Mouse (Mus musculus): Measurements from ENCODE around the gene Nrp1. TPM values are rescaled to one million over a fixed set of nuclear protein-coding genes. Genes with fewer than 3 reads are reported as not detected.

The Nrp1 gene
- polyA plus RNA-seq, 1 experiment from 2014 or later: 151 TPM

DNA sequence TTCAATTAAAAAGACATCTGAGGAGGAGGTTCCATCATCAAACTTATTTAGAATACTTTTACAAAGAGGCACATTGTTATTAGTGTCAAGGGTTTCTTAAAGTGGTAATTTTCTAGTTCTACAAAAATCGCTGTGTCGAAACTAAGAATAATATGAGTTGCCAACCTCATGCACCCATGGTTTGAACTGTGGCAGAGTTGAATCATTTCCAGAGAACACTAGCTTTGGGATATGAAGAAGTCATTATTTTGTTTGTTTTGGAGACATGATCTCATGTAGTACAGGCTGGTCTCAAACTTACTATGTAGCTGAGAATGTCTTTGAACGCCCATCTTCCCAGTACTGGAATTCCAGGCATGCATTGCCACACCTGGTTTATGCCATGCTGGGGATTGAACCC, 68.7 kb downstream of the Nrp1 start:
- Histone ChIP-seq H3K4me3 (no peak overlapping the region), H3K27ac (replicated peaks) (no peak overlapping the region), H3K4me1 (replicated peaks) (peaks cover 6% of the 10 kb centered on the region; the same call in 1 of the 2 replicates), H3K36me3 (peaks cover 32% of the 10 kb centered on the region), H3K27me3 (no peaks in the 10 kb centered on the region), H3K9ac (no peak overlapping the region), H3K9me3 (no peaks in the 10 kb centered on the region), H3K4me2 (no peak overlapping the region)
- 94% methylated on average over 3 of the region's 3 CpGs for WGBS
- no peak for ATAC-seq (ENCODE audit: low read depth)

DNA sequence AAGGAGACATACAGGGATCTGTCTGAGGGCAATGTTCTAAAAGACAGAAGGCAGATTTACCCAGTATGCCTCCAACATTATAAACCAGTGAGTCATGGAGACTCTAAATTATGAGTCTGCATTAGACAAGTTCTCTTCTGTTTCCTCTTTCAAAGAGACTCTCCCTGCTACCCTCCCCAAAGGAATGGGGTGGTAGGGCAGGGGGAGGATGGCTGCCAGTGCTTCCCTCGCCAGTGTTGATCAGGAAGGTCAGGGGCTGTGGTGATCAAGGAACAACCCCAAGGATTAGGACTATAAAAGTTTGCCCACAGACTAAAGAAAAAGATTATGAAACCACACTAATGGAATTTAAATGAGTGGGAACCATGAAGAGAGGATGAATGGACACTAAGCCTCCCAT, 70.6 kb downstream of the Nrp1 start:
- H3K27ac ChIP-seq (replicated peaks): no peak overlapping the region
- ATAC-seq (ENCODE audit: low read depth): no peak
- no peaks in the 10 kb centered on the region for H3K27me3 ChIP-seq
- H3K4me2 ChIP-seq: no peak overlapping the region
- H3K9me3 ChIP-seq: no peaks in the 10 kb centered on the region
- WGBS: 55% methylated on average over 1 of the region's 1 CpGs
- H3K9ac ChIP-seq: no peak overlapping the region
- H3K4me1 ChIP-seq (replicated peaks): peaks cover 6% of the 10 kb centered on the region; the same call in 1 of the 2 replicates
- peaks cover 44% of the 10 kb centered on the region for H3K36me3 ChIP-seq
- no peak overlapping the region for H3K4me3 ChIP-seq

DNA sequence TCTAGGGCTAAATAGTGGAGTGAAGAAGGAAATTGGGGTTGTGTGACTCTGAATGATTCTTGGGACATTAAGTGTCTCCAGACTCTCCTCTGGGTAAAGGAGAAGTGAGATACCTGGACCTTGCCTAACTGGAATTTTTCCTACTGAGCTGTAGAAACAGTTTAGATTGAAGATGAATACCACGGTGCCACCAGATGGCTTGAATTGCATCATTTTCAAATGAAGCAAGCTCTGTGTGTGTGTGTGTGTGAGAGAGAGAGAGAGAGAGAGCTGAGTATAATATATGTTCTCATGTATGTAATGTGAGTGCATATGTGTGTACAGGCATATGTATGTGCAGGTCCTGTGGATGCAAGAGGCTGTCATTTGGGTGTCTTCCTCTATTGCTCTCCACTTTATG, 72.7 kb downstream of the Nrp1 start:
- Histone ChIP-seq H3K4me1 (replicated peaks) (peaks cover 9% of the 10 kb centered on the region; the same call in 1 of the 2 replicates), H3K9ac (no peak overlapping the region), H3K4me3 (no peak overlapping the region), H3K9me3 (no peaks in the 10 kb centered on the region), H3K27me3 (no peaks in the 10 kb centered on the region), H3K36me3 (peaks cover 57% of the 10 kb centered on the region), H3K27ac (replicated peaks) (no peak overlapping the region), H3K4me2 (no peak overlapping the region)
- WGBS: 85% methylated on average over 1 of the region's 1 CpGs
- ATAC-seq (ENCODE audit: low read depth): no peak

- peaks cover 62% of the 10 kb centered on the region for H3K36me3 ChIP-seq
- 83% methylated on average over 4 of the region's 4 CpGs for WGBS
- H3K27ac ChIP-seq (replicated peaks): no peak overlapping the region
- H3K9ac ChIP-seq: no peak overlapping the region
- H3K4me3 ChIP-seq: no peak overlapping the region
- H3K4me1 ChIP-seq (replicated peaks): peaks cover 46% of the 10 kb centered on the region
- H3K9me3 ChIP-seq: no peaks in the 10 kb centered on the region
- H3K27me3 ChIP-seq: no peaks in the 10 kb centered on the region
- no peak overlapping the region for H3K4me2 ChIP-seq
- ATAC-seq (ENCODE audit: low read depth): no peak
Measured at GRCm38 (mm10) chr8:128435749-128436148, 77.3 kb downstream of the Nrp1 start.

DNA sequence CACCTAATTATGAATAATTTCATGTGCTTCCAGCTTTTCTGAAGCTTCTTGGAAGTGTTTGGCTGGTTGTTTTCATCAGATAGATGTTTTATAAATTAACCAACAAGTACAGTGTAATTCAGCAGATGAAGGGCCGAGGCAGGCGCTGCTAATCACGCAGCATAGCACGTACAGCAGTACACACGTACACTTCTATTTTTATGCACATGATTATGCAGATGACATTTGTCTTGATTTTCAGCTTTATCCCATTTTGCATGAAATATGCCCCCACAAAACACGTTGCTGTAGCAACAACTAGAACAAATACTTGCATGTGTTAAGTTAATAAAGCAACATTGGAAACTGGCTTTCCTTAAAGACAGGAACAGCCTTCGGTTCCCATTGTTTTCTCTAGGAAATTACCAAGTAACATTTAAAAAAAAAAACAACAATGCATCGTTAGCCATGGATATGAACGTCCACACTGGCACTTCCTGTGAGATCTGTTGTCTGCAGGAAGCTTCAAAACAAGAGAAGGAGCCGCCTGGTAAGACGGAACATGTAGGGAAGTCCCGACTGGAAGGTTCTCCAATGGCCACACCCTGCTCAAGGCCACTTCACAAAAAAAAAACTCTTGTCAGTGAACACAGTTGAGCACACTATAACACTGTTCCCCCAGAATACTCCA, 78.9 kb downstream of the Nrp1 start:
- 78% methylated on average over 12 of the region's 12 CpGs for WGBS
- no peak for ATAC-seq (ENCODE audit: low read depth)
- H3K4me1 ChIP-seq (replicated peaks): peaks cover 61% of the 10 kb centered on the region
- peaks cover 54% of the 10 kb centered on the region for H3K36me3 ChIP-seq
- no peaks in the 10 kb centered on the region for H3K27me3 ChIP-seq
- no peaks in the 10 kb centered on the region for H3K9me3 ChIP-seq
- H3K27ac ChIP-seq (replicated peaks): peak overlapping the region; percentile 61
- H3K4me3 ChIP-seq: no peak overlapping the region
- H3K9ac ChIP-seq: no peak overlapping the region
- no peak overlapping the region for H3K4me2 ChIP-seq

DNA sequence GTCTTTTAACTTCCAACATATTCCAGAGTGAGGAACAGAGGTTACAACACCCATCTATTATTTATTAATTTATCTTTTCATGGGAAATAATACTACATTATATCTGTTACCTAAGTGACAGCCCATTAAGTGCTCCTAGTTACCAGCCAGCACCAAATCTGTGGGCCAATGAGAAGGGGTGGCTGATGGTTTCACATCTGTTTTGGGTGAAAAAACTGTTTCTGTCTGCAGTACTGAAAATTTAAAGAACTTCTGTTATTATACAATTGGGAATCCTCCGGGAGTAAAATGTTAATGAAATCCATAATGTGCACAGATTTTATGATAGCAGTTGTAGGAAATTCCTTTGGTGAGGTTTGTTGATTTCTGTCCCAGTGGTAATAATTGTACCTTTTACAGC, 83.0 kb downstream of the Nrp1 start:
- Histone ChIP-seq H3K9ac (no peak overlapping the region), H3K36me3 (peaks cover 34% of the 10 kb centered on the region), H3K4me2 (no peak overlapping the region), H3K4me1 (replicated peaks) (peaks cover 83% of the 10 kb centered on the region), H3K9me3 (no peaks in the 10 kb centered on the region), H3K27me3 (no peaks in the 10 kb centered on the region), H3K27ac (replicated peaks) (peak overlapping the region; percentile 68; the same call in 1 of the 2 replicates), H3K4me3 (no peak overlapping the region)
- 47% methylated on average over 1 of the region's 1 CpGs for whole genome bisulfite sequencing
- no peak for ATAC-seq (ENCODE audit: low read depth)

GRCm38 (mm10) chr8:128445596-128445995, 87.2 kb downstream of the Nrp1 start:
- H3K4me3 ChIP-seq: no peak overlapping the region
- no peak overlapping the region for H3K9ac ChIP-seq
- 33% methylated on average over 4 of the region's 4 CpGs for WGBS
- H3K27me3 ChIP-seq: no peaks in the 10 kb centered on the region
- H3K4me1 ChIP-seq (replicated peaks): peaks cover 61% of the 10 kb centered on the region
- H3K4me2 ChIP-seq: no peak overlapping the region
- H3K9me3 ChIP-seq: no peaks in the 10 kb centered on the region
- ATAC-seq (ENCODE audit: low read depth): no peak
- peak overlapping the region; percentile 33 for H3K27ac ChIP-seq (replicated peaks)
- H3K36me3 ChIP-seq: peaks cover 35% of the 10 kb centered on the region

DNA sequence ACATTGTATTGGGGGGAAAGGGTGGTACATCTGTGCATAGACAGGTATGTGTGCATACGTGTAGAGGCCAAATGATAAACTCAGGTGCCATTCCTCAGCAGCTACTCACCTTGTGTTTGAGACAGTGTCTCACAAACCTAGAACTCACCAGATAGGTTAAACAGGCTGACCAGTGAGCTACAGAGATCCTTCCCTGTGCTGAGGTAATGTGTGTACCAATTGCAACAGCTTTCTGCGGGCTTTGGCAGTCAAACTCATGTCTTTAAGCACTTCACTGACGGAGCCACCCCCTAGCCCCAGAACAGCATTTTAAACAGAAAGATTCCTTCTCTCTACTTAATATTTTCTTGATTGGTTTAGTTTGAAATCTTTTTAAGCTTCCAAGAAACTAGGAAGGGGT, 88.2 kb downstream of the Nrp1 start:
- no peak overlapping the region for H3K27ac ChIP-seq (replicated peaks)
- 87% methylated on average over 3 of the region's 3 CpGs for WGBS
- no peak overlapping the region for H3K9ac ChIP-seq
- H3K36me3 ChIP-seq: peaks cover 36% of the 10 kb centered on the region
- no peak overlapping the region for H3K4me3 ChIP-seq
- H3K27me3 ChIP-seq: no peaks in the 10 kb centered on the region
- ATAC-seq (ENCODE audit: low read depth): no peak
- peaks cover 62% of the 10 kb centered on the region for H3K4me1 ChIP-seq (replicated peaks)
- H3K4me2 ChIP-seq: no peak overlapping the region
- no peaks in the 10 kb centered on the region for H3K9me3 ChIP-seq

DNA sequence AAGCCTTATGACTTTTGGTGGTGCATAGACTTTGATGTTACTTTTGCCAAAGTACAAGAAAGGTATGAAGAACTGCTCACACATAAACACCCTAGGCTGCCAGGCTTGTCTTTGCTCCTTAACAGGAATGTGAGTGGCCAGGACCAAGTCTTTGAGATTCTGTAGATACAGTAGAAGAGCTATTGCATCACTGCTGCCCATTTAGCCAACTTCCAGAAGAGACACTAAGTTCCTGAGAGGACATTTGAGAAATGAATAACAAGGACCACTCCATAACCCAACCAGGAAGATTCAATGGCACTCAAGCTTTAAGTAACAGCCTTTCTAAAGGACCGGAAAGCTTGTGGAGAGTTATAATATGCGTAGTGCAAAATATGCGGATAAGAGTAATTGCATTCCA, 88.9 kb downstream of the Nrp1 start:
- H3K27ac ChIP-seq (replicated peaks): no peak overlapping the region
- H3K4me1 ChIP-seq (replicated peaks): peaks cover 60% of the 10 kb centered on the region
- H3K9ac ChIP-seq: no peak overlapping the region
- no peaks in the 10 kb centered on the region for H3K27me3 ChIP-seq
- no peak for ATAC-seq (ENCODE audit: low read depth)
- H3K4me3 ChIP-seq: no peak overlapping the region
- 96% methylated on average over 3 of the region's 3 CpGs for WGBS
- H3K36me3 ChIP-seq: peaks cover 39% of the 10 kb centered on the region
- H3K9me3 ChIP-seq: no peaks in the 10 kb centered on the region
- no peak overlapping the region for H3K4me2 ChIP-seq

DNA sequence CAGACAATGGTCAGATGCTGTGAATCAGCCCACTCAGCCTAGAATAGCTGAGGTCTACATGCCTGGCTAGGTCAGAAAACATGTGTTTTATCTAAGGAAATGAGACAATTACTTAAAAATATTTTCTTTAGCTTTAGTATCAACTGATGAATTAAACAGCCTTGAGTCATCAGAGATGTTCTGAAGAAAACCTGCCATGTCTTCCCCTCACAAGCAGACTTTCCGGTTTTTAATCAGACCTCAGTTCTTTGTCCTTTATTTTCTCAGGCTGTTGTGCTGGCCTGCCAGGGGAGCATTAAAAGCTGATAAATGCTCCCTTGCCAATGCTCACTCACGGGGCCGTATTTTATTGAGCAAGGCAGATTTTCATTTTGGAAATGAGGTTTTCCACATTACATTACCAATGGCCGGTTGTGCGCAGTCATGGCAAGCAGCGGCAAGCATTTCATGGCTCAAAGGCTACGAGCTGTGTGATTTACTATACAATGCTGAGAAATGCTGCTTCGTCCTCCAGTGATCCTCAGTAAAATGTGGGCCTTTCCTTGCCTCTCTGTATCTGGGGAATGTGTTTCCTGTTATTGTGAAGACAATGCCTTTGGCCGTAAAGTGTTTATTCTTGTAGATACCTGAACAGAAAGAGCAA, 92.1 kb downstream of the Nrp1 start:
- Histone ChIP-seq H3K9me3 (no peaks in the 10 kb centered on the region), H3K4me1 (replicated peaks) (peaks cover 52% of the 10 kb centered on the region), H3K27ac (replicated peaks) (peak overlapping the region; percentile 89), H3K27me3 (no peaks in the 10 kb centered on the region), H3K36me3 (peaks cover 27% of the 10 kb centered on the region), H3K9ac (peak overlapping the region; percentile 43; the same call in 1 of the 2 replicates), H3K4me2 (peak overlapping the region; percentile 21), H3K4me3 (no peak overlapping the region)
- peak; percentile 78 for ATAC-seq (ENCODE audit: low read depth)
- WGBS: 17% methylated on average over 9 of the region's 9 CpGs

DNA sequence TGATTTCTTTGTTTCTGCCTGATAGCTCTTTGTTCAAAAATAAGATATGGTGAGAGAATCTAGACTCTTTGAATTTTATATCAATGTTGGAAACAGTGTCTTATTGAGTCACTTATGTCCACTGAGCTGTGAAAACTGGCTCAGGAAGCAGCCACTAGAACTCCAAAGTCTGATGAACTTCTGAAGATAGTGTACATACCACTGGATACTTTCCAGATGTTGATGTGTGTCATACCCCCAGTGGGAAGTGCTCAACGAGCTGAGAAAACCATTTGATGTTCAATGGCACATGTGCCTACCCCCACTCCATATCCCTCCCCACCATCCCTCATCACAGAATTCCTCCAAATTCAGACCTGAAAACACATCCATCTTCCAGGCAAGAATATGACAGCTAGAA, 92.7 kb downstream of the Nrp1 start:
- peak overlapping the region; percentile 89 for H3K27ac ChIP-seq (replicated peaks)
- ATAC-seq (ENCODE audit: low read depth): 0 out of 2 replicates have a peak, but pooled peaks have one; percentile 42
- peaks cover 46% of the 10 kb centered on the region for H3K4me1 ChIP-seq (replicated peaks)
- no peaks in the 10 kb centered on the region for H3K9me3 ChIP-seq
- H3K27me3 ChIP-seq: no peaks in the 10 kb centered on the region
- H3K4me2 ChIP-seq: no peak overlapping the region; the same call in 1 of the 2 replicates
- no peak overlapping the region for H3K4me3 ChIP-seq
- H3K9ac ChIP-seq: no peak overlapping the region
- peaks cover 23% of the 10 kb centered on the region for H3K36me3 ChIP-seq
- 15% methylated on average over 1 of the region's 1 CpGs for WGBS

- Histone ChIP-seq H3K27me3 (no peaks in the 10 kb centered on the region), H3K36me3 (peaks cover 15% of the 10 kb centered on the region), H3K4me3 (no peak overlapping the region), H3K27ac (replicated peaks) (peak overlapping the region; percentile 23; the same call in 1 of the 2 replicates), H3K4me1 (replicated peaks) (peaks cover 50% of the 10 kb centered on the region), H3K9me3 (no peaks in the 10 kb centered on the region), H3K4me2 (no peak overlapping the region), H3K9ac (no peak overlapping the region)
- no peak for ATAC-seq (ENCODE audit: low read depth)
- WGBS: 69% methylated on average over 2 of the region's 2 CpGs
Measured at GRCm38 (mm10) chr8:128453471-128453870, 95.1 kb downstream of the Nrp1 start.
